Mouse (Mus musculus) kidney, adult 8-10 months (tissue): ENCODE data around the gene Trim44.
A peak's percentile ranks its signal among the peaks of the same experiment; 100 is the strongest.

Source experiments
- DNase-seq, 2 experiments: peaks; one replicate each; pipeline ENCODE4 v3.0.0; 2022

The Trim44 gene

DNA sequence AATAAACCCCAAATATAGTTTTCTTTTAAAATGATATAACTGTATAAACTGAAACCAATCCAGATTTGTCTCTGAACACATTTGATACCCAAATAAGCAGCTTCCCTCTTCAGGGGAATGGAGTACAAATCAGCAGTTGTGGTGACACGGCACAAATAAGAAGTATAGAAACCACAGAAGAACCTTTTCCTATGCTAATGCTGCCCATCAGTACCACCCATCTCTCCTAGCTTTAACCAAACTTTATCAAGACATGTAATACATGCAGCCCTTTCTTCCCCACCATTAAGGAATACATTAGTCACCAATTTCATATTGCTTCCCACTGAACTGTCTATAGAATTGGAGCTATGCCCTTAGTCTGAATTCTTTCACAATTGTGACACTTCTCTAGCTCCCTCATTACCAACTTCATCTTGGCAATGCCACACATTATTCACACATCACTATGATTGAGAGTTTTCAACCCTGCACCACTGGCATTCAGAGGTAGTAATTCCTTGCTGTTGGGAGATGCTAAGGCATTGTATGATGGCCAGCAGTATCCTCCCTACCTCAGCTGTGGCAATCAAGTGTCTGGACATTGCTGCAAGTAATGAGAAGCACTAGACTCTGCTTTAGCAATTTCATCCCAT, 44.6 kb downstream of the Trim44 start:
- no peak for DNase-seq

DNA sequence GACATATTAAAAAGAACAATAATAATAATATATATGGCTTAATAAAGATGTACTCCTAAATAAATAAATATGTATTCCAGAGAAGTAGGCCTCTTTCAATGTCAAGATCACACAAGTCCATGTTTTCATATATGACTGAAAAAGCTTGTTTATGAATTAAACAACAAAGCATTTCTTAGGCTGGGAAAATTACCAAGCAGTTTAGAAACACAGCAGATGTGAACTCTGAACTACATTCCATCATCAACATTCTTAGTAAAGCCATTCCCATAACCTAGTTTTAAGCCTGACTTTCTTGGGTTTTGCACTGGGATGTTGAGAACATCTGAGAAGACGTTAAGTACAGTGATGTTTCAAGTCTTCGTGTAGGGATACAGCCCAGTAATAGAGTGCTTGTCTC, 45.4 kb downstream of the Trim44 start:
- DNase-seq, result no peak

DNA sequence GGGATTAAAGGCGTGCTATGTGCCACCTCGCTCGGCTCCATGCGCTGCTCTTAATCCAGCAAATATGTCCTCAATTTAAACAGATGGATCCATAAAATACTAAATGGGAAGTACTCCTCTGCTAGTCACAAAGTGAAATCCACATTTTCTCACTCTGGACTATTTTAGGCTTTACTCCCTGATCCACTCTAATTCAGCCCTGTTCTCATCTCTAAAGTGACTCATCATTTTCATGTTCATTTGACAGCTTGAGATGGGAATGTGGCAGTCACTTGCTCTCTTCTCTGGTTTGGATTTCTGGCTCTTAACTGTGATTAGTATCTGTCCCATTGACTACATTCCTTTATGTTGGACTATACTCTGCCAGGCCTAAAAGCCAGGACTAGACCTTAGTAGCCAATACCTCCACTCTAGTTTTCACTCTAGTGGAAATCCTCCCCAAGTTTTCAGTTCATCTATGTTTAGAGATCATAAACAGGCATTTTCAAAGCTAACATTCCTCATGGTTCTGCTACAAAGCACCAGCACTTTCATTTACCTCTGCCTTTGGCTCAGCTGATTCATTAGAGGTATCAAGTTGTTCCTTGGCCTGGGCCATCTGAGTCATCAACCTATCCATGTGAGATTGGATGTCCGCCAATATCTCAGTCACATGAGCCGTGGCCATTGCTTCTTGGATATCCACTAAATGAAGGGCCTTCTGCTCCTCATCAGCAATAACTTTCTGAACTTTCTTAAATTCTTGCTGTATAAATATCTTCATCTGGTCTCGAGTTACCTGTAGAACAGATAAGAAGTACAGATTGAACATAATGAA, 50.5 kb downstream of the Trim44 start:
- DNase-seq, result peak; percentile 70 to 73

GRCm38 (mm10) chr2:102354076-102354475, 53.6 kb downstream of the Trim44 start:
- no peak for DNase-seq

- no peak for DNase-seq
Measured at GRCm38 (mm10) chr2:102341429-102341828, 66.2 kb downstream of the Trim44 start.

DNA sequence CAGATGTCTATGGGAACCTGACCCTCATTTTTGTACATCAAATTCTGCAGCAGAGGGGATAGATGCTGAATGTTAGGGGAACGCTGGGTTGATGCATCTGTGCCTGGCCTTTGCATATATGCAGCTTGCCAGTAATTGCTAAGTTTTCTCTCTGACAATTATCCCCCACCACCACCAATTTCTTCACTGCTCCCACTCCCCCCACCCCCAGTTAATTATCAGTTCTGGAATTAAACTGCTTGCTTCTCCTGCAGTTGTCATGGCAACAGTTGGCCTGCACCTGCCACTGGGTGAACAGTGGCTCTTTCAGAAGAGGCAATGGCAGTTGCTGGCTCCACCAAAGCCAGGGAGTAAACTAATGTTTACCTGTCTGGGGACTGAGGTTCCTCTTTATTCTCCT, 70.8 kb downstream of the Trim44 start:
- no peak for DNase-seq

- DNase-seq, result no peak
Measured at GRCm38 (mm10) chr2:102331932-102332331, 75.7 kb downstream of the Trim44 start.

DNA sequence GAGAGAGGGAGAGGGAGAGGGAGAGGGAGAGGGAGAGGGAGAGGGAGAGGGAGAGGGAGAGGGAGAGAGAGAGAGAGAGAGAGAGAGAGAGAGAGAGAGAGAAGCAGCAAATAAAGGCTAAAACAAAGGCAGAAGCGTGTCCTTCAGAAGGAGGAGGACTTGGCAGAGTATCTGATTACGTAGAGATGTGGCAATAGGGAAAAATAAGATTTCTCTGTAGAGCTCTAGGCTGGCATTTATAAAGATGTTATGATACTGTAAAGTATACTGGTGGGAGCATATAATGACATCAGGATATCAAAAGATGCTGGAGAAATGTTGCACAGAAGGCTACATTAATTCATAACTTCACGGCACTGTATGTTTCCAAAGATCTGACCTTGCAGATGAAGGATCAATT, 76.5 kb downstream of the Trim44 start:
- no peak for DNase-seq

DNA sequence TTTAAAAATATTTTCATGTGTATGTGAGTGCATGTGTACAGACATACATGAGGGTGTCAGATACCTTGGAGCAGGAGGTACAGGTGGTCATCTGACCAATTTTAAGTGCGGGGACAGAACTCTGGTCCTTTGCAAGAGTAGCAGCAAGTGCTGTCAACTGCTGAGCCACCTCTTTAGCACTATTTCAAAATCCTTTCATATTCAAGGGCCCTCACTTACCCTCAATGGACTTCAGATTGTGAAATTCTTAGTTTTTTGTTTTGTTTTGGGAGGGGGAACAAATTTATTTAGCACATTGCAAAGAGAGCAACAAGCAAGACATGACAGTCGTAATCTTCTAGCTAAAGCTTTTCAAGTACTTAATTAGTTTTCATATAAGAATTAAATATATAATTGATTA, 81.7 kb downstream of the Trim44 start:
- no peak for DNase-seq

- DNase-seq, result no peak
Measured at GRCm38 (mm10) chr2:102324336-102324735, 83.3 kb downstream of the Trim44 start.

DNA sequence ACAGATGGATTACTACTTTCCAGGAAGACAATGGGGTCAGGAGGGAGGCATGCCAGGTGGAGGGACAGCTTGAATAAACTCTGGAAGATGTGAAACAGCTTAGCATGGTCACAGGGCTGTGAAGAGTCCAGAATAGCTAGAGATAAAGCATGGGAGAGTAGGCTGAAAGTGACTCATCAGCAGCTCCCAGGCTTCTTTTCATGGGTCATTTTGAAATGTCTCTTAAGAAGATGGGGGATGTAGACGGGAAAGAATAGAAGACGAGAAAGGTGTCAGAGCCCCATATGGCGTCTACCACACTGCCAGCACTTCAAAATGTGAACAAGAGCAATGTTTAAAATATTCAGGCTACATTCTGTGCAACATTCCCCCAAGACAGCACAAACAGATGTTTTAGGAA, 91.1 kb downstream of the Trim44 start:
- no peak for DNase-seq

DNA sequence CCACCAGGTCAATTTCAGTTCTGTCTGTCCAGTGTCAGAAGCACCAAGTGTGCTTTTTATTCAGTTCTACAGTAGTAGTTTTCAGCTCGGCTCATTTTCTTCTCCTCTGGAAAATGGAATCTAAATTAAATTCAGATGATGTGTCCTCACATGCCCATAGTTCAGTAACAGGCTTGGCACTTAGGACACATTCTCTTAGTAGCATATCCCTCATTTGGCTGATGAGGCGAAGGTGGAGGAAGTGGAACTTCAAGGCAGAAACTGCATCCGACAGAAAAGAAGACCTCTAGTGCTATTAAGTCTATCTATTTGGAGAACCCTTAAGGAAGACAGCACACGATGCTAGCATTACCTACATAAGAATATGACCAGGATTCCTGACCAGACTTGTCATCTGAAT, 92.5 kb downstream of the Trim44 start:
- DNase-seq, result no peak

DNA sequence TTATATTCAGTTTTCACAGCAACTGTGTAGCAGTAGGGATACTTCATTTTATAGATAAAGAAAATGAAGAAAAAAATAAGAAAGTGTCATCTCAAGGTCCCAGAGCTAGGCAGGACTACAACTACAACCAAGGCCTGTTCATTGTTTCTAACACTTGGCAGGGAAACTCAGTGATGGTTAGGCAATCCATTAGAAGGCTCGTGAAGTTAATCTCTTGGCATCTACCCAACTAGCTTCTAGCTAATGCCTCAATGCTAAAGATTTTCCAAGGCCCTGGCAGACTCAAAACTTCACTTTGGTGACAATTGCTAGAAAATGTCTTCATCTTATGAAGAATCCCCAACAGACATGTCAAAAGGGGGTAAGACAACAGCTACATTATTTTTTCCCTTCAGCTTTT, 93.0 kb downstream of the Trim44 start:
- no peak for DNase-seq

DNA sequence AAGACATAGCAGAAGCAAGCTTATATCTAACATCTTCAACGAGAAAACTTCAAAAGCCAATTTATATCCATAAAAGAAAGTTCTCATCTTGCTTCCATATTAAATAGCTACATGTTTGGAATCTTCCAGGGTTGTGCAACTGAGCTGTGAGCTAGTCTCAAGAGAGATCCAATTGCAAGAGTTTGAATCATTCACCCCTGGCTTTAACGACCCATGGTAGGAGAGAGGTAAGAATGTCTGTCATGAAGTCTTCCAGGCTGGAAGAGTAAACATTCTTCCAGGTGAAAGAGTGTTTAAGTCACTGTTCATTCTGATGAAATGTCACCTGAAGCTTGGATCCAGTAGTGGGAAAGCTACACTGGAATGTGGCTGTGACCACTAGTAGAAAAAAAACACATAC, 93.6 kb downstream of the Trim44 start:
- no peak for DNase-seq

DNA sequence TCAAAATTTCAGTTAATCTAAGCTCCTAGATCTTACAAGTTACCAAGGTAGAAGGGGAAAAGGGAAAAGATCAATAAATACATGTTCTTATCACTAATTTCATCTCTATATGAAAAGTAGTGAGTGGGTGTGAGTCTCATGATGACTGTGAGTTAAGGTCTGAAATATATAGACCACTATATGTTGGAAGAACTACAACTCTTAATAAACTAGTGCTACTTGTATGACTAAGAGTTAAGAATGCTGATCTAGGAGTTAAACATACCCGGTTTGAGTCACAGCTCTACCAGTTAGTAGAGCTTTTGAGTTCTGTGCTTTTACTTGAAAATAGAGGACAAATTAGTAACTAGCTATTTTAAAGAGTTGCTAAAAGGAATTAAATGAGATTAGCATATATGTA, 94.7 kb downstream of the Trim44 start:
- DNase-seq, result no peak

- no peak for DNase-seq
Measured at GRCm38 (mm10) chr2:102303274-102303673, 104.4 kb downstream of the Trim44 start.

- no peak for DNase-seq
Measured at GRCm38 (mm10) chr2:102302532-102302931, 105.1 kb downstream of the Trim44 start.

DNA sequence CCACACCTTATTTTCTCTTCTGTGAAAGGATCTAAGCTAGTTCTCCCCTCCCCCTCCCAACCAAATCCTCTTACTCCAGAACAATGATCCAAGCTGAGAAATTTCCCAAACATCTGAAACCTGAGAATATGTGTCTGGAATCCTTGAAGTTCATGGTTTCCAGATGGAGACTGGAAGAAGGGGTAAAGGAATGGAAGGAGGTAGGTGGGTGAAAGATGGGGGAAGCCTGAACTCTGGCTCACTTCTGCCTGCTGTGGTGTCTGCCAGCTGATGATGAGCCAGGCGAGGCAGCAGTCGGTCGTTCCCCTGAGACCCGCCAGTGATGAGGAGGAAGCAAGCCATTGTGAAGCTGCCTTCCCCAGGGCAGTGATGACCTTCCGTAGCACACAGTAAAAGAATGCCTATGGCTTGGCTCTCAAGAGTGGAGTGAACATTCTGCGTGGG, 112.8 kb downstream of the Trim44 start:
- peak; percentile 20 to 28 for DNase-seq

- no peak for DNase-seq
Measured at GRCm38 (mm10) chr2:102293181-102293580, 114.4 kb downstream of the Trim44 start.

GRCm38 (mm10) chr2:102292051-102292450, 115.6 kb downstream of the Trim44 start:
- no peak for DNase-seq

DNA sequence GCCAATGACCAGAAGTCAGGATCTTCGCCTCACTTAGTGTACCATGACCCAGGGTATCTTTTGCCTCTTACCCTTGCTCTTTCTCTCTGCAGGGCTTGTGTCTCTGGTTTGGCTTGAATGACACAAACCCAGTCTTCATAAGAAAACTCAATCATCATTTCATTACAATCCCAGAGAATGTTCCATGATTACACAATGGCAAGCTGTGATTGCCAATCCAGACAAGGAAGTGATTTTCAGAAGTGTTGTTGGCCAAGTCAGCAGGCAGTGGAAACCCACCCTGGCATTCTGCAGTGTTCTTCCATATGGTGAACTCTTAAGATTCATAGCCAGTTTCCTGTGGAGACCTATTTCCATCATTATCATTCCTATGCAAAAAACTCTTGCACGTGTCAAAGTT, 116.1 kb downstream of the Trim44 start:
- DNase-seq, result no peak

GRCm38 (mm10) chr2:102290041-102290440, 117.6 kb downstream of the Trim44 start:
- peak; percentile 27 to 63 for DNase-seq

DNA sequence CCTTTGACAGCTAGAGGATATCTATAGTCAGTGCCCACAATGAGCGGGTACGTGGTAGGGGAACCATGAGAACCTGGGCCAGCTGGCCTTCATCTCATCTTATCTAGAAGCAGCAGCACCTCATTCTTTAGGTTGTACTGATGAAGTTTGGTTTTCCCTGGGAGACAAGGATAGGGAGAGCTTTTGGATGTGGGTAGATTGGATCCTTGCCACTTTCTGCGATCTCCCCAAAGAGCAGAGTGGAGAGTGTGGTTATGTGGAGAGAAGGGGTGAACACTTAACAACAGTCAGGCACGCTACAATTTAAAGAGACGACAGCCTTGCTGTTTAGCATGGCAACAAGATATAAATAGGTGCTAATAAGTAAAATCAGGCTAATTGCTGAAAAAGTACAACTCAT, 119.0 kb downstream of the Trim44 start:
- no peak for DNase-seq

DNA sequence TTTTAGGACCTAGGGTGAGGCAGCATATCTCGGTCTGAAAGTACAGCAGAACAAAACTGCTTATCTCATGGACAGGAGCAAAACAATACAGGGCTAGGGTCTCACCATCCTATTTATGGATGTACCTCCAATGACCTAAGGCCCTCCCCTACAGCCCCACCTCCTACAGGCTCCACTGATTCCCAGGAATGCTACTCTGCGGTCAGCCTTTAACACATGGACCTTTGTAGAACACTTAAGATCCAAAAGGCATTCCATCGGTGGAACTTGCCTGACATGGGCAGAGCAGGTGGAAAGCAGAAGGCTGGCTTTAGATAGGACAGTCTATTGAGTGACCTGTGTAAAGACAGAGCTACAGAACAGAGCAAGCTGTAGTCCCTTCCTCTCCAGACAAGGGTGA, 120.3 kb downstream of the Trim44 start:
- peak; percentile 38 to 60 for DNase-seq

DNA sequence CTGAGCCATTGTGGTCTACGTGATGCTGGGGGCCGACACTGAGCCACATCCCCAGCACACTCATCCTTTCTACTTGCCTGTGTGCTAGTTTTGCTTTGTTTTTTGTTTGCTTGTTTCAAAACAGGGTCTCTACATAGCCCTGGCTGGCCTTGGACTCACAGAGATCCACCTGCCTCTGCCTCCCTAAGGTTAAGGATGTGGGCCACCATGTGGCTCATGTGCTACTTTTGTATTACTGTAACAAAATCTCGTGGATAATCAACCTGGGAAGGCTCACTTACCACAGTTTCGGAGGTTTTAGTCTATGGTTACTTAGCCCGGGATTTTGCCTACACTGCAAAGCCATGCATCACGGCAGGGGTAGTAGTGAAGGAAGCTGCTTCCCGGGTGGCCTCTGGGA, 125.5 kb downstream of the Trim44 start:
- DNase-seq, result no peak
